Mouse (Mus musculus): ENCODE results near the gene Dock6. TPM values are rescaled to one million over a fixed set of nuclear protein-coding genes. Genes with fewer than 3 reads are reported as not detected.

Gene Dock6
- total RNA-seq, 2 experiments from 2014 or later, result 32.6 to 34.5 TPM

- no peak for DNase-seq (ENCODE audit: low spot score in 2 of 2)
Measured at GRCm38 (mm10) chr9:21847425-21847824, 5.0 kb downstream of the Dock6 start.

- no peak for DNase-seq (ENCODE audit: low spot score in 2 of 2)
Measured at GRCm38 (mm10) chr9:21846755-21847341, 5.6 kb downstream of the Dock6 start.

DNA sequence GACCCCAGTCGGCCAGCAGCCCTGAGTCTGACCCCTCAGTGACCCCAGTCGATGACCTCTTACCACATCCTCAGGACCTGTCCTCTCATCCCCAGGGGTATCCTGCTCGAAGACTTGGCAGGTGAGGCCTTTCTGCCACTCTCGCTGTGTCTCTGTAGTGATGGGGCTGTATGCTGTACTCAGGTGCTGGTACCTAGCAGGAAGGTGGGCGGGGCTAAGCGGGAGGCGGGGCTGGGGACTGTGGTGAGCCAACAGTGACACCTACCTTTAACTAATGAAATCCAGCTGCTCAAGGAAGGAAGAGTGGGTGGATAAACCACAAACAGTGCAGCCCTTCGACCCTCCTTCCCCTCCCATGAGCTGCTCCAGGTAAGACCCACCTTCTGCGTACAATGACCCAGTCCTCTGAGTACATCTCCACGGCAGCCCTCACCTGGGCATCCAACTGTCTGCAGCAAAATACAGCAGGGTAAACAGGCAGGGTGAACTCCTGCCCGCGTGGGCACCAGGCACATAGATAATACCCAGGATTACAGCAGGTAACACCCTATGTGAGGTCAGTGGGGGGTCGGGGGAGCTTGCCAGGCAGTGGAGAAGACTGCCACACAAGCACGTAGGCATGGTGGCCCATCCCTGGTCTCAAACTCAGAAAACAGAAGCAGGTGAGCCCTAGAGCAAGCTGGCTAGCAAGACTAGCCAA lies 6.9 kb downstream of the Dock6 start:
- no peak for DNase-seq (ENCODE audit: low spot score in 2 of 2)

GRCm38 (mm10) chr9:21843086-21843485 lies 9.3 kb downstream of the Dock6 start:
- no peak for DNase-seq (ENCODE audit: low spot score in 2 of 2)

- DNase-seq (ENCODE audit: low spot score in 2 of 2), result no peak
Measured at GRCm38 (mm10) chr9:21842391-21842790, 10.0 kb downstream of the Dock6 start.

- no peak for DNase-seq (ENCODE audit: low spot score in 2 of 2)
Measured at GRCm38 (mm10) chr9:21841340-21841739, 11.1 kb downstream of the Dock6 start.

- peak; percentile 42 to 51 for DNase-seq (ENCODE audit: low spot score in 2 of 2)
Measured at GRCm38 (mm10) chr9:21840115-21840787, 12.2 kb downstream of the Dock6 start.

GRCm38 (mm10) chr9:21837690-21838089 lies 14.7 kb downstream of the Dock6 start:
- DNase-seq (ENCODE audit: low spot score in 2 of 2), result no peak

DNA sequence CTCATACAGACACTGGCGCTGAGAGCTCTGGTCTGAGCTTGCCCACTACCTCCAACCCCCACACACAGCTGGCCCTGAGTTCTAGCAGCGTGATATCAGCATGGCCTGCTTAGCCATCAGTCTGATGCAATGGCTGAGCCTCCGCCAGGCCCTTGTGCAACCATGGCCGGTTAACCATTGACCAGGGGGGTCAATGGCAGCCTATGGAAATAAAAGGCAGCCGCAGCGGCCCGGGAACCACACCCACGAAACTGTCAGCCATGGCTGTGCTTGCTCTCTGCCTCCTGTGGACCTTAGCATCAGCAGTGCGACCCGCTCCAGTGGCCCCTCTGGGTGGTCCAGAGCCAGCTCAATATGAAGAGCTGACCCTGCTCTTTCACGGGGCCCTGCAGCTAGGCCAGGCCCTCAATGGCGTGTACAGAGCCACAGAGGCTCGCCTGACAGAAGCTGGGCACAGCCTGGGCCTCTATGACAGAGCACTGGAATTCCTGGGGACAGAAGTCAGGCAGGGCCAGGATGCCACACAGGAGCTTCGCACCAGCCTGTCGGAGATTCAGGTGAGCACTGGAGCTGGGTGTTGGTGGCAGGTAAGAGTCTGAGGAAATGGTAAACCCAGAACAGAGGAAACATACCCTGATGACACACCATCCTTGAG lies 17.1 kb downstream of the Dock6 start, which contains the start of gene Angptl8:
Gene Angptl8 (plus strand): TSS at position 253 of the 655 bp plus-strand sequence.
- DNase-seq (ENCODE audit: low spot score in 2 of 2), result no peak

DNA sequence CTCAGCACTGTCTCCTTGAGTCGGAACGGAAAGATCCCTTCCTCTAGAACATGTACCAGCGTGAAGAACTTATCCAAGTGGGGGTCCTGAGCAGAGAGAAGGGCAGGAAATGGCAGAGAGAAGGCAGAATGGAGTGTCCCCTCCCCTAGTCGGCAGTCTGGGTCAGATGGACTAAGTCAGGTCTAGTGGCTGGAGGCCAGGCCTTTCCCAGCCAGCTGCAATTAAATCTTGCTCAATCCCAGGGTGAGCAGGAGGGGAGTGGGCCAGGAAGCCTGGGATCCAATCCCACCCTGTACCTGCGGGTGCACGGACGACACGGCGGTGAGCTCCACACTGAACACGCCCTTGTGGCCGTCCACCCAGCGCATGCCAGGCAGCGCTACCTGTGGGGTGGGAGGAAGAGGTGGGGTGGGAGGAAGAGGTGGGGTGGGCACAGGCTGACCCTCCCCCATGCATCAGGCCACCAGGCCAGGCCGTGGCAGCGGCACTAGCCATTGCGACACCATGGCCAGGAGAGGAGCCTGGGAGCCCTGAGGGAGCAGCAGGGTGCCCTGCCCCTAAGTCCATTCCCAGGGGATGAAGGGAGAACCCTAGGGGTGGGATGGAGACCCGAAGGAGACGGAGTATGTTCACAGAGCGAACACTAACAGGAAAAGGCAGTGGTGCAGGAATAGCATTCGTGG lies 20.7 kb downstream of the Dock6 start:
- DNase-seq (ENCODE audit: low spot score in 2 of 2), result no peak

- DNase-seq (ENCODE audit: low spot score in 2 of 2), result no peak
Measured at GRCm38 (mm10) chr9:21830936-21831335, 21.5 kb downstream of the Dock6 start.

GRCm38 (mm10) chr9:21830461-21830850 lies 22.0 kb downstream of the Dock6 start:
- no peak for DNase-seq (ENCODE audit: low spot score in 2 of 2)

GRCm38 (mm10) chr9:21829834-21830460 lies 22.5 kb downstream of the Dock6 start:
- no peak for DNase-seq (ENCODE audit: low spot score in 2 of 2)

- no peak for DNase-seq (ENCODE audit: low spot score in 2 of 2)
Measured at GRCm38 (mm10) chr9:21824366-21824765, 28.1 kb downstream of the Dock6 start.

DNA sequence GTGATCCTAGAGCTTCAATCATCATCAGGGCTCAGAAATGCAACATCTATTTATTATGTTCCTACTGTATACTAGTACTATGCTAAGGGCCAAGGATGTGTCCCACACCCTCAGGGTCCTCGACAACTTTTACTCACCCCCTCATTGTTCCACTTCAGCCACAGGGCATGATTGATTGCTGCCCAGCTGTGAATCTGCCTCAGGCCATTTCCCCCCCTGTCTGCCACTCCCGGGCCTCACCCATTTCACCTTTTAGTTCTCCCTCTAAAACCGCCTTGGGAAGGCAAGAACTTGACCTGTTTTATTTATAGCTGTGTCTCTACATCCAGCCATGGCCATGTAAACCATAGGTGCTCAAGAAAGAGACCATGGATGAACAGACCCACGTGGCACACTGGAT lies 28.5 kb downstream of the Dock6 start:
- DNase-seq (ENCODE audit: low spot score in 2 of 2), result no peak

GRCm38 (mm10) chr9:21822686-21823085 lies 29.7 kb downstream of the Dock6 start:
- no peak for DNase-seq (ENCODE audit: low spot score in 2 of 2)

DNA sequence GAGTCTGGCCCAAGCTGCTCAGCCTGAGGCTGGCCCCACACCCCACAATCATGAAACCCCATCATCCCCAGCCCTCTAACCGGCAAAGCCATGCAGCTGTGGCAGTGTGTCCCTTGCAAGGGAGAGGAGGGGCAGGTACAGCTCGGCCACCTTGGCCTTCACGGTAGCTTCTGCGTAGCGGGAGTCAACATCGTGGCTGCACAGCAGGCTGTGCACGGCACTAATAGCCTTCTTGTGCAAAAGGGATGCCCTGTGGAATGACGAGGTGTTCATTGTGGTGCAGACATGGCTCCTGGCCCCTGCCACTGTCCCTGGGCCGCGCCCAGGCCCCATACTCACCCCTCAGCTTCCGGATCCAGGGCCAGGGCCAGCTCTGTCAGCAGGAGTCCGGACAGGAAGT lies 32.3 kb downstream of the Dock6 start:
- DNase-seq (ENCODE audit: low spot score in 2 of 2), result no peak

- no peak for DNase-seq (ENCODE audit: low spot score in 2 of 2)
Measured at GRCm38 (mm10) chr9:21819181-21819729, 33.2 kb downstream of the Dock6 start.

DNA sequence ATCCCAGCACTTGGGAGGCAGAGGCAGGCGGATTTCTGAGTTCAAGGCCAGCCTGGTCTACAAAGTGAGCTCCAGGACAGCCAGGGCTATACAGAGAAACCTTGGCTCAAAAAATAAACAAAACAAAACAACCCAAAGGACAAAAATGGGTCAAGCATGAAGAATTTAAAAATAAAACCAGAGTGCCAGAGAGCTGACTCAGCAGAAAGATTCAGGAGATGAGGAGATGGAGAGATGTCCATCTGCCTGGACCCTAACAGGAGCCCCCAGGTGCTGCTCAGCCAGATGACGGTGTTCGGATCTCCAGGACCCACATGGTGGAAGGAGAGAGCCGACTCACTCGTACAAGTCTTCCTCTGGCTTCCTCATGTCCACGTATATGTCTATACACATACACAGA lies 33.9 kb downstream of the Dock6 start:
- DNase-seq (ENCODE audit: low spot score in 2 of 2), result no peak

DNA sequence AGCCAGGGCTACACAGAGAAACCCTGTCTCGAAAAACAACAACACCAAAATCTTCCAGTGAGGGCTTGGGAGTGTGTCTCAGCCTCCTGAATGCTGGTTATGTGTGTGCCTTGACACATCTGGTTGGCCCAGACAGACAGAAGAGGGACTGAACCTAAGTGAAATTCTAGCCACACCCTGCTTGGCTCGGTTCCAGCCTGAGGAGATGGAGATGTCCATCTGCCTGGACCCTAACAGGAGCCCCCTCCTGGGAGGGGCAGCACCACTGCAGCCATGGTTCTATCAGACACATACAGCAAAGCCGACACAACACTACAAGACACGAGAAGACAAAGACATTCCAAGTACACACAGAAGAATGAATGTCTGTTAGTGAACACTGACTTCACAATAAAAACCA lies 34.3 kb downstream of the Dock6 start:
- DNase-seq (ENCODE audit: low spot score in 2 of 2), result no peak
